Comparison of ENCODE assay signal across 12 mouse cellular contexts in genomic region chr7:64158281-64159055, GRCm38 (mm10). TPM values are rescaled to one million over a fixed set of nuclear protein-coding genes. Genes with fewer than 3 reads are reported as not detected.
DNase-seq lines count a peak whose midpoint lies in the region; ATAC-seq lines count a peak whose summit lies in the region.
"Had no signal": no experiment of that assay in that cellular context is flagged by ENCODE, and none has a peak within 500 bp of the region (broad histone marks: within the 10 kb centered on the region; RNA-seq: fewer than 3 reads in every experiment).

No protein-coding gene starts in this region.

- no peak for DNase-seq in embryonic facial prominence, embryonic 10.5 days (ENCODE audit: low spot score)
- DNase-seq in limb, embryonic 10.5 days (ENCODE audit: low spot score): no peak
- DNase-seq in T-cell, adult 2 months (ENCODE audit: low spot score): peak; percentile 58
- DNase-seq in thymus, adult 18-20 months: peak; percentile 59 to 83
- no peak for DNase-seq in midbrain, embryonic 14.5 days
- no peak for DNase-seq in kidney, adult 18-20 months
- DNase-seq: layer of hippocampus, postnatal 36 days had no signal

- peaks cover 26% of the 10 kb centered on the region for H3K4me1 ChIP-seq in embryonic facial prominence, embryonic 15.5 days
- H3K4me1 ChIP-seq in embryonic facial prominence, embryonic 10.5 days: peaks cover 32% of the 10 kb centered on the region
- H3K4me1 ChIP-seq in limb, embryonic 15.5 days: peaks cover 26% of the 10 kb centered on the region
- H3K4me1 ChIP-seq in limb, embryonic 10.5 days: peaks cover 10% of the 10 kb centered on the region
- H3K4me1 ChIP-seq in midbrain, embryonic 14.5 days (ENCODE audit: control insufficient read depth, insufficient read depth, low read length): peaks cover 11% of the 10 kb centered on the region; the same call in 1 of the 2 replicates

- 67% methylated on average over 12 of the region's 12 CpGs for WGBS in embryonic facial prominence, embryonic 15.5 days
- WGBS in embryonic facial prominence, embryonic 10.5 days: 82% methylated on average over 12 of the region's 12 CpGs
- 76% methylated on average over 12 of the region's 12 CpGs for WGBS in limb, embryonic 15.5 days
- 81% methylated on average over 12 of the region's 12 CpGs for WGBS in limb, embryonic 10.5 days
- WGBS in midbrain, embryonic 14.5 days: 62% methylated on average over 12 of the region's 12 CpGs

- no peaks in the 10 kb centered on the region for H3K27me3 ChIP-seq in embryonic facial prominence, embryonic 15.5 days
- H3K27me3 ChIP-seq in embryonic facial prominence, embryonic 10.5 days (replicated peaks; ENCODE audit: low read depth, poor library complexity, severe bottlenecking): no peaks in the 10 kb centered on the region
- no peaks in the 10 kb centered on the region for H3K27me3 ChIP-seq in limb, embryonic 15.5 days
- H3K27me3 ChIP-seq in limb, embryonic 10.5 days (ENCODE audit: low read depth, poor library complexity, severe bottlenecking): no peaks in the 10 kb centered on the region
- H3K27me3 ChIP-seq in midbrain, embryonic 14.5 days (ENCODE audit: control insufficient read depth, insufficient read depth, low read length): no peaks in the 10 kb centered on the region

- H3K9me3 ChIP-seq in embryonic facial prominence, embryonic 15.5 days (replicated peaks): no peaks in the 10 kb centered on the region
- no peaks in the 10 kb centered on the region for H3K9me3 ChIP-seq in embryonic facial prominence, embryonic 10.5 days
- H3K9me3 ChIP-seq in limb, embryonic 15.5 days: no peaks in the 10 kb centered on the region
- no peaks in the 10 kb centered on the region for H3K9me3 ChIP-seq in limb, embryonic 10.5 days (replicated peaks)
- H3K9me3 ChIP-seq in midbrain, embryonic 14.5 days (ENCODE audit: control insufficient read depth, low read length): no peaks in the 10 kb centered on the region
- H3K9me3 ChIP-seq: forebrain, embryonic 10.5 days; liver, embryonic 15.5 days had no signal

- no peak overlapping the region for H3K9ac ChIP-seq in embryonic facial prominence, embryonic 15.5 days
- no peak overlapping the region for H3K9ac ChIP-seq in limb, embryonic 15.5 days
- no peak overlapping the region for H3K9ac ChIP-seq in midbrain, embryonic 14.5 days (replicated peaks; ENCODE audit: low read length)
- H3K9ac ChIP-seq: liver, embryonic 15.5 days had no signal

- no peaks in the 10 kb centered on the region for H3K36me3 ChIP-seq in embryonic facial prominence, embryonic 15.5 days
- H3K36me3 ChIP-seq in embryonic facial prominence, embryonic 10.5 days (replicated peaks): no peaks in the 10 kb centered on the region
- H3K36me3 ChIP-seq in limb, embryonic 15.5 days: no peaks in the 10 kb centered on the region
- H3K36me3 ChIP-seq in limb, embryonic 10.5 days: no peaks in the 10 kb centered on the region
- no peaks in the 10 kb centered on the region for H3K36me3 ChIP-seq in midbrain, embryonic 14.5 days (ENCODE audit: control insufficient read depth, insufficient read depth, low read length)
- H3K36me3 ChIP-seq: forebrain, embryonic 10.5 days; liver, embryonic 15.5 days had no signal

- ATAC-seq in embryonic facial prominence, embryonic 15.5 days (ENCODE audit: insufficient number of reproducible peaks, low FRiP score, low TSS enrichment, low read depth): no peak
- no peak for ATAC-seq in limb, embryonic 15.5 days (ENCODE audit: insufficient number of reproducible peaks, low FRiP score, low TSS enrichment, low read depth)
- no peak for ATAC-seq in midbrain, embryonic 14.5 days (ENCODE audit: low FRiP score, low TSS enrichment)

- no peak overlapping the region for H3K4me2 ChIP-seq in embryonic facial prominence, embryonic 15.5 days (replicated peaks)
- H3K4me2 ChIP-seq in limb, embryonic 15.5 days: no peak overlapping the region
- H3K4me2 ChIP-seq in midbrain, embryonic 14.5 days (ENCODE audit: low read length): no peak overlapping the region
- H3K4me2 ChIP-seq: liver, embryonic 15.5 days had no signal

- H3K27ac ChIP-seq in embryonic facial prominence, embryonic 15.5 days (replicated peaks): 0 out of 2 replicates have a peak overlapping the region, but pooled peaks have one; percentile 5
- H3K27ac ChIP-seq in embryonic facial prominence, embryonic 10.5 days (replicated peaks): no peak overlapping the region
- 0 out of 2 replicates have a peak overlapping the region, but pooled peaks have one; percentile 3 for H3K27ac ChIP-seq in limb, embryonic 15.5 days
- H3K27ac ChIP-seq in limb, embryonic 10.5 days: no peak overlapping the region
- H3K27ac ChIP-seq in midbrain, embryonic 14.5 days (replicated peaks; ENCODE audit: low read depth, low read length): no peak overlapping the region
- H3K27ac ChIP-seq: liver, embryonic 15.5 days had no signal

- no peak overlapping the region for H3K4me3 ChIP-seq in embryonic facial prominence, embryonic 15.5 days (replicated peaks)
- H3K4me3 ChIP-seq in embryonic facial prominence, embryonic 10.5 days: no peak overlapping the region
- H3K4me3 ChIP-seq in limb, embryonic 15.5 days: no peak overlapping the region
- no peak overlapping the region for H3K4me3 ChIP-seq in limb, embryonic 10.5 days
- H3K4me3 ChIP-seq in midbrain, embryonic 14.5 days (replicated peaks; ENCODE audit: low read depth, low read length): no peak overlapping the region
- H3K4me3 ChIP-seq: forebrain, embryonic 10.5 days; liver, embryonic 15.5 days had no signal

RNA-seq across cellular contexts. Expression of gene Trpm1, which starts 4.8 kb away (rescaled TPM):
- polyA plus RNA-seq in embryonic facial prominence, embryonic 15.5 days (2015; fragmentation: Nextera tagmentation; extraction: Ambion mirVana): 4.2 and 4.5 TPM in 2 replicates
- 13.0 and 16.0 TPM in 2 replicates for polyA plus RNA-seq in embryonic facial prominence, embryonic 10.5 days (2016; fragmentation: Nextera tagmentation; extraction: Ambion mirVana)
- polyA plus RNA-seq in limb, embryonic 15.5 days (2015; fragmentation: Nextera tagmentation; extraction: Ambion mirVana): 0.83 and 1.0 TPM in 2 replicates
- polyA plus RNA-seq in limb, embryonic 10.5 days (2016; fragmentation: Nextera tagmentation; extraction: Ambion mirVana): 3.6 TPM in 2 replicates
- 0.93 TPM in 1 of 2 replicates, not detected in the other for polyA plus RNA-seq in midbrain, embryonic 14.5 days (2014; fragmentation: Nextera tagmentation; extraction: Ambion mirVana)
- polyA plus RNA-seq: liver, embryonic 15.5 days; stomach, embryonic 14.5 days had no signal

Comparison
In these comparisons a context has a peak if more than half of its experiments do, and no peak if none do; other contexts are left out.
1. H3K27ac ChIP-seq: peak in embryonic facial prominence, embryonic 15.5 days (single experiment) and limb, embryonic 15.5 days (single experiment); none in embryonic facial prominence, embryonic 10.5 days (single experiment), limb, embryonic 10.5 days (single experiment) and midbrain, embryonic 14.5 days (single experiment).
2. DNase-seq: peak in T-cell, adult 2 months (single experiment) and thymus, adult 18-20 months (2 of 2); none in embryonic facial prominence, embryonic 10.5 days (single experiment), limb, embryonic 10.5 days (single experiment), midbrain, embryonic 14.5 days (single experiment) and kidney, adult 18-20 months (single experiment).